Comparison of ENCODE assay signal across 10 mouse cellular contexts in genomic region chr19:5955704-5956670, GRCm38 (mm10). TPM values are rescaled to one million over a fixed set of nuclear protein-coding genes. Genes with fewer than 3 reads are reported as not detected.
A peak's percentile ranks its signal among the peaks of the same experiment; 100 is the strongest.
DNase-seq lines count a peak whose midpoint lies in the region; ATAC-seq and TF ChIP-seq lines count a peak whose summit lies in the region.
"Had no signal": no experiment of that assay in that cellular context is flagged by ENCODE, and none has a peak within 500 bp of the region (broad histone marks: within the 10 kb centered on the region; RNA-seq: fewer than 3 reads in every experiment).

No protein-coding gene starts in this region.

- in situ Hi-C loops in Patski (cut with MboI; ENCODE audit: low pct_unique_long_range_greater_than_20kb) = loop anchor here (5.0 kb wide), 1 partner anchor 169 kb away; no protein-coding TSS in a partner anchor

- H3K27me3 ChIP-seq in Patski = no peaks in the 10 kb centered on the region
- no peaks in the 10 kb centered on the region for H3K27me3 ChIP-seq in embryonic facial prominence, embryonic 15.5 days
- no peaks in the 10 kb centered on the region for H3K27me3 ChIP-seq in intestine, postnatal 0 days (replicated peaks; ENCODE audit: control insufficient read depth, insufficient read depth, low read length)
- H3K27me3 ChIP-seq in liver, postnatal 0 days (ENCODE audit: insufficient read depth, low read length) = no peaks in the 10 kb centered on the region
- no peaks in the 10 kb centered on the region for H3K27me3 ChIP-seq in forebrain, embryonic 13.5 days
- H3K27me3 ChIP-seq in hindbrain, embryonic 12.5 days = no peaks in the 10 kb centered on the region

- POLR2A ChIA-PET in Patski (lab: Charles Lee) = interaction anchor here (0.6 to 5.0 kb wide), 8 partner anchors 8 to 1300 kb away, joined by 3 to 25 read pairs (median 4); partner anchors contain the start of genes Cdc42ep2 and Pola2

- no peaks in the 10 kb centered on the region for H3K9me3 ChIP-seq in embryonic facial prominence, embryonic 15.5 days (replicated peaks)
- no peaks in the 10 kb centered on the region for H3K9me3 ChIP-seq in intestine, postnatal 0 days (ENCODE audit: control insufficient read depth)
- no peaks in the 10 kb centered on the region for H3K9me3 ChIP-seq in liver, postnatal 0 days (ENCODE audit: low read length)
- H3K9me3 ChIP-seq in forebrain, embryonic 13.5 days (replicated peaks) = no peaks in the 10 kb centered on the region
- no peaks in the 10 kb centered on the region for H3K9me3 ChIP-seq in hindbrain, embryonic 12.5 days (replicated peaks)

- H3K4me2 ChIP-seq in embryonic facial prominence, embryonic 15.5 days (replicated peaks) = peak overlapping the region; percentile 22; the same call in 1 of the 2 replicates
- peak overlapping the region; percentile 46 for H3K4me2 ChIP-seq in intestine, postnatal 0 days (replicated peaks; ENCODE audit: low read depth)
- H3K4me2 ChIP-seq in liver, postnatal 0 days (ENCODE audit: low read depth, low read length) = peak overlapping the region; percentile 65
- H3K4me2 ChIP-seq in forebrain, embryonic 13.5 days = no peak overlapping the region
- H3K4me2 ChIP-seq in hindbrain, embryonic 12.5 days (replicated peaks) = no peak overlapping the region

- H3K4me1 ChIP-seq in embryonic facial prominence, embryonic 15.5 days = peaks cover 34% of the 10 kb centered on the region
- H3K4me1 ChIP-seq in intestine, postnatal 0 days (replicated peaks; ENCODE audit: control insufficient read depth, insufficient read depth, low read length) = peaks cover 4% of the 10 kb centered on the region; the same call in 1 of the 2 replicates
- H3K4me1 ChIP-seq in liver, postnatal 0 days (ENCODE audit: insufficient read depth) = peaks cover 11% of the 10 kb centered on the region
- no peaks in the 10 kb centered on the region for H3K4me1 ChIP-seq in forebrain, embryonic 13.5 days
- peaks cover 5% of the 10 kb centered on the region; the same call in 1 of the 2 replicates for H3K4me1 ChIP-seq in hindbrain, embryonic 12.5 days

- peak overlapping the region; percentile 72 for H3K27ac ChIP-seq in embryonic facial prominence, embryonic 15.5 days (replicated peaks)
- H3K27ac ChIP-seq in intestine, postnatal 0 days (ENCODE audit: low read depth, low read length) = peak overlapping the region; percentile 29; the same call in 1 of the 2 replicates
- 0 out of 2 replicates have a peak overlapping the region, but pooled peaks have one; percentile 18 for H3K27ac ChIP-seq in liver, postnatal 0 days (ENCODE audit: low read depth)
- H3K27ac ChIP-seq in forebrain, embryonic 13.5 days = no peak overlapping the region
- no peak overlapping the region for H3K27ac ChIP-seq in hindbrain, embryonic 12.5 days

- ATAC-seq in Patski = peak; percentile 34
- 0 out of 2 replicates have a peak, but pooled peaks have one; percentile 21 for ATAC-seq in embryonic facial prominence, embryonic 15.5 days (ENCODE audit: insufficient number of reproducible peaks, low FRiP score, low TSS enrichment, low read depth)
- peak; percentile 40 for ATAC-seq in intestine, postnatal 0 days
- ATAC-seq in liver, postnatal 0 days = no peak
- ATAC-seq in forebrain, embryonic 13.5 days = no peak
- ATAC-seq in hindbrain, embryonic 12.5 days (ENCODE audit: low FRiP score) = no peak

- CTCF ChIA-PET in Patski (lab: Charles Lee) = interaction anchor here (0.9 to 8.2 kb wide), 13 partner anchors 11 to 169 kb away, joined by 3 to 100 read pairs (median 5); partner anchors contain the start of genes Capn1 and Cdc42ep2

- peaks cover 38% of the 10 kb centered on the region for H3K36me3 ChIP-seq in embryonic facial prominence, embryonic 15.5 days
- peaks cover 18% of the 10 kb centered on the region for H3K36me3 ChIP-seq in intestine, postnatal 0 days (ENCODE audit: control insufficient read depth, insufficient read depth)
- H3K36me3 ChIP-seq in liver, postnatal 0 days (replicated peaks; ENCODE audit: insufficient read depth, low read length) = peaks cover 55% of the 10 kb centered on the region
- peaks cover 73% of the 10 kb centered on the region for H3K36me3 ChIP-seq in forebrain, embryonic 13.5 days (ENCODE audit: poor library complexity, severe bottlenecking)
- H3K36me3 ChIP-seq in hindbrain, embryonic 12.5 days = peaks cover 57% of the 10 kb centered on the region

- TF ChIP-seq CTCF in Patski (IDR thresholded peaks at IDR 0.05) = no peak
- no peak for TF ChIP-seq CTCF in intestine, postnatal 0 days (IDR thresholded peaks at IDR 0.05; ENCODE audit: low read depth)
- no peak for TF ChIP-seq CTCF in liver, postnatal 0 days (IDR thresholded peaks at IDR 0.05; ENCODE audit: low read depth)

- no peak overlapping the region for H3K4me3 ChIP-seq in embryonic facial prominence, embryonic 15.5 days (replicated peaks)
- H3K4me3 ChIP-seq in intestine, postnatal 0 days (ENCODE audit: low read depth, low read length) = no peak overlapping the region
- no peak overlapping the region for H3K4me3 ChIP-seq in liver, postnatal 0 days (ENCODE audit: low read depth, low read length)
- H3K4me3 ChIP-seq in forebrain, embryonic 13.5 days = no peak overlapping the region
- H3K4me3 ChIP-seq in hindbrain, embryonic 12.5 days = no peak overlapping the region

- DNase-seq in Patski (ENCODE audit: low read depth, low spot score) = no peak
- no peak for DNase-seq in liver, postnatal 0 days
- no peak for DNase-seq in frontal cortex, postnatal 10 days (ENCODE audit: low spot score in 2 of 2)
- no peak for DNase-seq in adrenal gland, postnatal 14 days

- no peak for TF ChIP-seq EP300 in liver, postnatal 0 days (IDR thresholded peaks at IDR 0.05; ENCODE audit: low read depth)

- no peak overlapping the region for H3K9ac ChIP-seq in embryonic facial prominence, embryonic 15.5 days
- no peak overlapping the region for H3K9ac ChIP-seq in intestine, postnatal 0 days (ENCODE audit: low read depth, low read length)
- no peak overlapping the region; the same call in 1 of the 2 replicates for H3K9ac ChIP-seq in liver, postnatal 0 days (replicated peaks)
- no peak overlapping the region for H3K9ac ChIP-seq in forebrain, embryonic 13.5 days
- H3K9ac ChIP-seq in hindbrain, embryonic 12.5 days = no peak overlapping the region

- WGBS in embryonic facial prominence, embryonic 15.5 days = 56% methylated on average over 28 of the region's 28 CpGs
- 35% methylated on average over 28 of the region's 28 CpGs for whole genome bisulfite sequencing in intestine, postnatal 0 days
- WGBS in liver, postnatal 0 days (ENCODE audit: insufficient replicate concordance) = 66% methylated on average over 28 of the region's 28 CpGs
- 92% methylated on average over 28 of the region's 28 CpGs for WGBS in forebrain, embryonic 13.5 days
- 86% methylated on average over 28 of the region's 28 CpGs for WGBS in hindbrain, embryonic 12.5 days

RNA-seq across cellular contexts. Expression of gene Pola2, which starts 8.0 kb away (rescaled TPM):
- polyA plus RNA-seq in Patski (2021) = 24.0 TPM
- polyA plus RNA-seq in embryonic facial prominence, embryonic 15.5 days (2015; fragmentation: Nextera tagmentation; extraction: Ambion mirVana) = 59.6 and 65.4 TPM in 2 replicates
- polyA plus RNA-seq in intestine, postnatal 0 days (2015; fragmentation: Nextera tagmentation; extraction: Ambion mirVana) = 23.5 and 23.9 TPM in 2 replicates
- 19.2 and 21.5 TPM in 2 replicates for polyA plus RNA-seq in liver, postnatal 0 days (2015; fragmentation: Nextera tagmentation; extraction: Ambion mirVana)
- polyA plus RNA-seq in forebrain, embryonic 13.5 days (2015; fragmentation: Nextera tagmentation; extraction: Ambion mirVana) = 52.6 and 55.9 TPM in 2 replicates
- 24.6 and 28.4 TPM in 2 replicates for total RNA-seq in adrenal gland, postnatal 14 days (2021)
- 47.4 and 49.2 TPM in 2 replicates for polyA plus RNA-seq in hindbrain, embryonic 12.5 days (2016; fragmentation: Nextera tagmentation; extraction: Ambion mirVana)

RNA-seq across cellular contexts. Expression of gene Slc22a20, which starts 30.0 kb away (rescaled TPM):
- polyA plus RNA-seq in Patski (2021) = not detected
- not detected in 2 replicates for polyA plus RNA-seq in embryonic facial prominence, embryonic 15.5 days (2015; fragmentation: Nextera tagmentation; extraction: Ambion mirVana)
- polyA plus RNA-seq in intestine, postnatal 0 days (2015; fragmentation: Nextera tagmentation; extraction: Ambion mirVana) = not detected in 2 replicates
- 0.09 TPM in 1 of 2 replicates, not detected in the other for polyA plus RNA-seq in liver, postnatal 0 days (2015; fragmentation: Nextera tagmentation; extraction: Ambion mirVana)
- not detected in 2 replicates for polyA plus RNA-seq in forebrain, embryonic 13.5 days (2015; fragmentation: Nextera tagmentation; extraction: Ambion mirVana)
- total RNA-seq in adrenal gland, postnatal 14 days (2021) = not detected in 2 replicates
- polyA plus RNA-seq in hindbrain, embryonic 12.5 days (2016; fragmentation: Nextera tagmentation; extraction: Ambion mirVana) = not detected in 2 replicates
- polyA plus RNA-seq: forebrain, embryonic 11.5 days; limb, embryonic 11.5 days had no signal

RNA-seq across cellular contexts. Expression of gene Cdc42ep2, which starts 31.4 kb away (rescaled TPM):
- 6.5 TPM for polyA plus RNA-seq in Patski (2021)
- 11.0 TPM in 2 replicates for polyA plus RNA-seq in embryonic facial prominence, embryonic 15.5 days (2015; fragmentation: Nextera tagmentation; extraction: Ambion mirVana)
- 6.5 and 6.6 TPM in 2 replicates for polyA plus RNA-seq in intestine, postnatal 0 days (2015; fragmentation: Nextera tagmentation; extraction: Ambion mirVana)
- 3.0 TPM in 2 replicates for polyA plus RNA-seq in liver, postnatal 0 days (2015; fragmentation: Nextera tagmentation; extraction: Ambion mirVana)
- polyA plus RNA-seq in forebrain, embryonic 13.5 days (2015; fragmentation: Nextera tagmentation; extraction: Ambion mirVana) = 4.2 and 4.6 TPM in 2 replicates
- total RNA-seq in adrenal gland, postnatal 14 days (2021) = 9.6 and 9.7 TPM in 2 replicates
- 5.1 and 6.1 TPM in 2 replicates for polyA plus RNA-seq in hindbrain, embryonic 12.5 days (2016; fragmentation: Nextera tagmentation; extraction: Ambion mirVana)

RNA-seq across cellular contexts. Expression of gene Dpf2, which starts 43.2 kb away (rescaled TPM):
- 94.5 TPM for polyA plus RNA-seq in Patski (2021)
- polyA plus RNA-seq in embryonic facial prominence, embryonic 15.5 days (2015; fragmentation: Nextera tagmentation; extraction: Ambion mirVana) = 144 and 167 TPM in 2 replicates
- 49.9 and 51.9 TPM in 2 replicates for polyA plus RNA-seq in intestine, postnatal 0 days (2015; fragmentation: Nextera tagmentation; extraction: Ambion mirVana)
- polyA plus RNA-seq in liver, postnatal 0 days (2015; fragmentation: Nextera tagmentation; extraction: Ambion mirVana) = 28.1 and 32.6 TPM in 2 replicates
- 147 and 169 TPM in 2 replicates for polyA plus RNA-seq in forebrain, embryonic 13.5 days (2015; fragmentation: Nextera tagmentation; extraction: Ambion mirVana)
- 118 and 119 TPM in 2 replicates for total RNA-seq in adrenal gland, postnatal 14 days (2021)
- 161 and 177 TPM in 2 replicates for polyA plus RNA-seq in hindbrain, embryonic 12.5 days (2016; fragmentation: Nextera tagmentation; extraction: Ambion mirVana)

RNA-seq across cellular contexts. Expression of gene Capn1, which starts 59.7 kb away (rescaled TPM):
- polyA plus RNA-seq in Patski (2021) = 70.4 TPM
- polyA plus RNA-seq in embryonic facial prominence, embryonic 15.5 days (2015; fragmentation: Nextera tagmentation; extraction: Ambion mirVana) = 22.1 and 22.4 TPM in 2 replicates
- polyA plus RNA-seq in intestine, postnatal 0 days (2015; fragmentation: Nextera tagmentation; extraction: Ambion mirVana) = 17.0 and 17.8 TPM in 2 replicates
- 6.8 and 7.2 TPM in 2 replicates for polyA plus RNA-seq in liver, postnatal 0 days (2015; fragmentation: Nextera tagmentation; extraction: Ambion mirVana)
- polyA plus RNA-seq in forebrain, embryonic 13.5 days (2015; fragmentation: Nextera tagmentation; extraction: Ambion mirVana) = 1.0 and 1.1 TPM in 2 replicates
- total RNA-seq in adrenal gland, postnatal 14 days (2021) = 28.5 and 41.5 TPM in 2 replicates
- polyA plus RNA-seq in hindbrain, embryonic 12.5 days (2016; fragmentation: Nextera tagmentation; extraction: Ambion mirVana) = 5.5 and 7.7 TPM in 2 replicates

Comparison
In these comparisons a context has a peak if more than half of its experiments do, and no peak if none do; other contexts are left out.
1. ATAC-seq: peak in Patski (single experiment), embryonic facial prominence, embryonic 15.5 days (single experiment) and intestine, postnatal 0 days (single experiment); none in liver, postnatal 0 days (single experiment), forebrain, embryonic 13.5 days (single experiment) and hindbrain, embryonic 12.5 days (single experiment).
2. H3K27ac ChIP-seq: peak in embryonic facial prominence, embryonic 15.5 days (single experiment), intestine, postnatal 0 days (single experiment) and liver, postnatal 0 days (single experiment); none in forebrain, embryonic 13.5 days (single experiment) and hindbrain, embryonic 12.5 days (single experiment).
3. H3K4me2 ChIP-seq: peak in embryonic facial prominence, embryonic 15.5 days (single experiment), intestine, postnatal 0 days (single experiment) and liver, postnatal 0 days (single experiment); none in forebrain, embryonic 13.5 days (single experiment) and hindbrain, embryonic 12.5 days (single experiment).